Mouse (Mus musculus) stomach, embryonic 16.5 days (tissue): ENCODE measurements around the gene RPS10-NUDT3. TPM values are rescaled to one million over a fixed set of nuclear protein-coding genes. Genes with fewer than 3 reads are reported as not detected.

Experiments
- ATAC-seq: fragments of 200-750 bp; cut with Nextera tagmentation; 2 replicates; pipeline ENCODE4 v1.8.0; 2017; ENCODE audit warnings: moderate number of reproducible peaks, moderate TSS enrichment; ENCODE audit not compliant: insufficient read depth, low FRiP score
- H3K27ac ChIP-seq: fragments of 300-500 bp; sonication (generic); 2 replicates; pipeline ENCODE4 v1.5.1; 2014; ENCODE audit warnings: low read length
- H3K27me3 ChIP-seq: fragments of 300-500 bp; sonication (generic); 2 replicates; pipeline ENCODE4 v1.6.1; 2014; ENCODE audit warnings: low read length, control low read depth, mixed read lengths; ENCODE audit not compliant: control insufficient read depth, insufficient read depth
- H3K36me3 ChIP-seq: fragments of 300-500 bp; sonication (generic); 2 replicates; pipeline ENCODE4 v1.6.1; 2014; ENCODE audit warnings: low read length; ENCODE audit not compliant: control insufficient read depth, insufficient read depth
- H3K4me1 ChIP-seq: fragments of 300-500 bp; sonication (generic); 2 replicates; pipeline ENCODE4 v1.6.1; 2014; ENCODE audit warnings: low read length, control low read depth, mixed read lengths; ENCODE audit not compliant: control insufficient read depth, insufficient read depth
- H3K4me2 ChIP-seq: fragments of 300-500 bp; sonication (generic); 2 replicates; pipeline ENCODE4 v1.6.1; 2014; ENCODE audit warnings: low read depth, low read length, mixed read lengths
- H3K4me3 ChIP-seq: fragments of 300-500 bp; sonication (generic); replicated peaks from 2 replicates; pipeline ENCODE4 v1.5.1; 2014; ENCODE audit warnings: mild to moderate bottlenecking, low read length
- H3K9ac ChIP-seq: fragments of 300-500 bp; sonication (generic); 2 replicates; pipeline ENCODE4 v1.6.1; 2014; ENCODE audit warnings: low read length
- H3K9me3 ChIP-seq: fragments of 300-500 bp; sonication (generic); replicated peaks from 2 replicates; pipeline ENCODE4 v1.6.1; 2016; ENCODE audit warnings: low read length, control low read depth; ENCODE audit not compliant: control insufficient read depth
- WGBS: fragments of 180-500 bp; shearing (Covaris S2); extraction: QIAGEN DNeasy Blood & Tissue Kit; methylation state at CpG from one replicate; pipeline ENCODE4 v1.1.7; 2014; 5-methylcytosine and 5-hydroxymethylcytosine counted together
- polyA plus RNA-seq: library from polyadenylated mRNA; unstranded; fragments of >200 nt; fragmentation: Nextera tagmentation; extraction: Ambion mirVana; gene quantifications from 2 replicates; pipeline ENCODE4 v1.2.1, GENCODE M21; 2015

The RPS10-NUDT3 gene
- polyA plus RNA-seq, 1 experiment from 2014 or later: not detected

DNA sequence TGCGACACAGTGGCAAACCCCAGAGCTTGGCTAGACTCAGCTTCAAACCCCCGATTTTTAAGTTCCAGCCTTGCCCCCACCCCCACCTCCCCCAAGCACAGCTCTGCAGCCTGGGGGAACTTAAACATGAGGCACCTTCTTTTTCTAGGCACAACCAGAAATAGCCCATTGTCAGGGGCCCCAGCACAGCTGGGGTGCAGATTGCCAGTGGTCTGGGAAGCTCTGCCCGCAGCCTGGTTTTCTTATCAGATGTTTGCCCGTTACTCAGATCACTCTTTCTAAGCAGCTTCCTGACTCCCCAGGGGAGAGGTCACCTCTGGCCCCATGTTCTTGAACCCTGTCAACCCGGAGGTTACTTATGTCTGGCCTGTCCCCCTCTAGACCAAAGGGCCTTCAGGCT lies 21.4 kb upstream of the RPS10-NUDT3 start:
- Histone ChIP-seq H3K4me3 (no peak overlapping the region), H3K9me3 (no peaks in the 10 kb centered on the region), H3K4me1 (peaks cover 8% of the 10 kb centered on the region), H3K4me2 (no peak overlapping the region), H3K27ac (no peak overlapping the region), H3K9ac (no peak overlapping the region), H3K27me3 (peaks cover 27% of the 10 kb centered on the region), H3K36me3 (no peaks in the 10 kb centered on the region)
- no peak for ATAC-seq
- WGBS: 20% methylated on average over 5 of the region's 5 CpGs

DNA sequence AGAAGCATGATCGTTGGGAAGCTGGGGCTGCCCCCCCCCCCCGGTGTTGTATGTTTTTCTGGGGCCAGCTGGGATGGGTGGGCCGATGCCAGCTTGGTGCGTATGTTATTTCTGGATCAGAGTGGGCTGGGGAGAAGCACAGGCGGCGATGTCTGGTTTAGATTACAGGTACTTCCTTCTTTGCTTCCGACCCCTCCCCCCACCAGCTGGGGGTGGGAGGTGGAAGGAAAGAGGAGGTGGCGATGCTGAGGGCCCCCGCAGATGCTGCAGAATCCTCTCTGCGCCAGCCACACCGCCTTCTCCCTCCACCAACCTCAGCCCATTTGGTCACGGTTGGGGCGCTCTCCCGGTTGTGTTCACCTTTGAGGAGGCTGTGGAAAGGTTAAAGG lies 21.0 kb upstream of the RPS10-NUDT3 start:
- 6% methylated on average over 14 of the region's 14 CpGs for WGBS
- Histone ChIP-seq H3K27me3 (peaks cover 27% of the 10 kb centered on the region), H3K4me1 (peaks cover 8% of the 10 kb centered on the region), H3K9ac (no peak overlapping the region), H3K9me3 (no peaks in the 10 kb centered on the region), H3K27ac (no peak overlapping the region), H3K4me2 (peak overlapping the region; percentile 81), H3K36me3 (no peaks in the 10 kb centered on the region), H3K4me3 (peak overlapping the region; percentile 49)
- no peak for ATAC-seq

DNA sequence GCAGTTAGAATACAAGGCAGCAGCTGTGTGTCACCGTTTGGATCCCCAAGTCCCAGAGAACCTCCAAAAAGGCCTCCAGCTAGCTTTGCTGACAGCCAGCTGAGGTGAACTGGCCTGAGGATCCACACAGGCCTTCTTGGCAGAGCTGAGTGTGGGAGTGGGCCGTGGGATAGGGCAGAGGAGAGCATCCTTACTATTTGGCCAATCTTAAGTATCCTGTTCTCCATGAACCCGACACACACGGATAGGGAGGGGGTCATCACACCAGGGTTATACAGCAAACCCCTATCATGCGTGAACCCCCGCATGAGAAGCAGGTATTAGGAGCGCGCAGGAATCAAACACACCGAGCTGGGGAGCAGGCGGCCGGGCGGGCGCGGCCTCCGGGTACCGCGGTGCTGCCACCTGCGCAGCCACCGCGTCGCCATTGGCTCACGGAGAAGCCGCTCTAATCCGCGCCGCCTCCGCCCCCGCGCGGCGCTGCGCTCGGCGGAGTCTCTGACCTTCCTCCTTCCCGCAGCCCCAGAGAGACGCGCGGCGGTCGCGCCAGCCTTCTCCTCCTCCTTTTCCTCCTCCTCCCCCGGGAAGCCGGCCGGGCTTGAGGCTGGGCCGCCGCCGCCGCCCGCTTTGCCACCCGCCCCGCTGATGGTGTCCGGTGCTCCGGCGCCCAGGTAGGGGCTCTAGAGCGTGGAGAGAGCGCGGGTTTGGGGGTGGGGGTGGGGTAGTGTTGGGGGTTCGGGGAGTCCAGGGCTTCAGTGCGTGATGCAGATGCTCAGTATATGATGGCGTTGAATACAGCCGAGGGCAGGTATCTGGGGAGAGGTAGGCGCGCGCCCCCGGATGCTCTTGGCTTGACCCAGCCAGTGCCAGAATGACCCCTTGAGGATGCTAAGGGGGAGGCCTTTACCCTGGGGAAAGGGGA lies 20.3 kb upstream of the RPS10-NUDT3 start, which contains the start of gene Pacsin1:
Gene Pacsin1 (plus strand): TSS at position 421 of the 922 bp plus-strand sequence.
- peak within 1 kb of the TSS; percentile 81 for H3K4me2 ChIP-seq
- 3% methylated on average over 63 of the region's 65 CpGs for WGBS
- H3K36me3 ChIP-seq: no peaks in the 10 kb centered on the region
- peak; percentile 52; the same call in 1 of the 2 replicates for ATAC-seq
- H3K4me3 ChIP-seq: peak within 1 kb of the TSS; percentile 49
- peaks cover 8% of the 10 kb centered on the region for H3K4me1 ChIP-seq
- H3K27me3 ChIP-seq: peaks cover 27% of the 10 kb centered on the region
- no peak within 1 kb of the TSS for H3K27ac ChIP-seq
- H3K9ac ChIP-seq: peak within 1 kb of the TSS; percentile 57
- H3K9me3 ChIP-seq: no peaks in the 10 kb centered on the region

DNA sequence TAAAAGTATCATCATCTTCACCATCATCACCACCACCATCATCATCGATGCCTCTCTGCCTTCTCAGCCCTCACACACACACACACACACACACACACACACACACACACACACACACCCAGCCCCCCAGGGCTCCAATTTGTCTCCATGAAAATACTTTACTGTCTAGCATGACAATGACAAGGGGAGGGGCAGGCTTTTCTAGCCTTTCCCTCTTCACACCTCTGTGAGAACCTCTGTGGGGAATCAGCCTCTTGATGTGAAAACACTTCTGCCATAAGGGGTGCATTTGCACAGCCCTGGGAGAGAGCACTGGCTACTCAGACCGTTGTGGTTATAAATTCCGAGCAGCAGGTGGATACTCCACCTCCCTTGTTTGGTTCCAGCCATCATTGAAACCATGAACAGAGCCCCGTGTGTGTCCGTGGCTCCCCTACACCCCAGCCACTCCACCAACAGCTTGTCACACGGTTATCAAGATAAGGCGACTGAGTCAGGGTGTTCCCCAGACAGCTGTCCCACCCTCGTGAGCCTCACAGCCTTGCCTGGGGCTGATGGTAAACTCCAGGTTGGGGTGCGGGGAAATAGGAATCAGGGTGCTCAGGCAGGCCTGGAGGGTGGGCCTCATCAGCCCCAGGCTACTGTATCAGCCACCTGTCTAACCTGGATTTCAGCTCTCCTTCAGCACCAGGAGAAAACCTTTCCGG lies 18.4 kb upstream of the RPS10-NUDT3 start:
- Histone ChIP-seq H3K27me3 (peaks cover 27% of the 10 kb centered on the region), H3K36me3 (no peaks in the 10 kb centered on the region), H3K27ac (no peak overlapping the region), H3K9ac (no peak overlapping the region), H3K4me3 (no peak overlapping the region), H3K9me3 (no peaks in the 10 kb centered on the region), H3K4me2 (no peak overlapping the region), H3K4me1 (peaks cover 8% of the 10 kb centered on the region)
- no peak for ATAC-seq
- 54% methylated on average over 10 of the region's 10 CpGs for WGBS

DNA sequence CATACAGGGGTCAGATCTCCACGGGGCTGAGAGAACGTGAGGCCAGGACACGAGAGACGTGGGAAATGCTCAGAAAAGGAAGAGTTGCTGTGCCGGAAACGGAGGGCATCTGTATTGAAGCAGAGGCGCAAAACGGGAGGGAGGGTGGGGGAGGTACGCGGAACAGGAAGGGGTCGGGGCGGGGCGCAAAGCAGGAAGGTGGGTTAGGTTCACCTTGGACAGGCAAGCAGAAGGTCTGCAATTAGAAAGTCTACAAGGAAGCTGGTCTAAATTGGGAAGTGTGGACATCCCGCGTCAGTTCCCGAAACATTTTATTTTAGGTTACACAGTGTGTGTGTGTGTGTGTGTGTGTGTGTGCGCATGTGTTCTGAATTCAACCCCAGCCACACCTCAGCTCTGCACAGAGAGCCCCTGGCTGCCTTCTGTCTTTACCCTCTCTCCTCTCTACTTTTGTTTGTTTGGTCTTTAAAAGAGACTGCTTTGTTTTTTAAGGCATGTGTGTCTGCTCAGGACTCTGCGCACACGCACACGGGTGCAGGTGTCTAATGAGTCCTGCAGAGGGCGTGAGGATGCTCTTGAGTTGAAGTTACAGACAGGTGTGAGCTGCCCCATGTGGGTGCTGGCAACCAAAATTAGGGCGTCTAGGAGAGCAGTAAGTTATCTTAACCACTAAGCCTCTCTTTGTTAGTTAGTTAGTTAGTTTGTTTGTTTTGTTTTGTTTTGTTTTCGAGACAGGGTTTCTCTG lies 17.2 kb upstream of the RPS10-NUDT3 start:
- Histone ChIP-seq H3K4me1 (peaks cover 8% of the 10 kb centered on the region), H3K27ac (no peak overlapping the region), H3K36me3 (no peaks in the 10 kb centered on the region), H3K4me2 (no peak overlapping the region), H3K4me3 (no peak overlapping the region), H3K9me3 (no peaks in the 10 kb centered on the region), H3K9ac (no peak overlapping the region), H3K27me3 (peaks cover 27% of the 10 kb centered on the region)
- ATAC-seq: no peak
- whole genome bisulfite sequencing: 79% methylated on average over 23 of the region's 23 CpGs

DNA sequence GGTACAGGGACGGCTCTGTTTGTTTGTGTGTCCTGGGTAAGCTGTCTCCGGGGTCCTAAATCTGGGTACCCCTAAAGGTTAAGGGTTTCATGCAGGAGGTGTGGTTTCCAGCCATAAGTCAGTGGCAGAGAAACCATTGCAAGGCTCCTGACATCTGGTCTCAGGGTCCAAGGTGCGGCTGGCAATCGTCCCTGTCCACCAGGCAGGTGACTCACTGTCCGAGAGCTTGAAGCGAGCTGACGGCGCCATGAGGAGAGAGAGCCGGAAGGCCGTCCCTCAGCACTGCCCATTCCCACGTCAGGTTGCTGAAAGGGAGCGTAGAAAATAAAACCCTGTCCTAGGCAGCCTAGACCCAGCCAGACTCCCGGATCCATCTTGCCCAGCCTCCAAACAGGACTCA lies 15.6 kb upstream of the RPS10-NUDT3 start:
- Histone ChIP-seq H3K36me3 (no peaks in the 10 kb centered on the region), H3K27ac (no peak overlapping the region), H3K4me2 (no peak overlapping the region), H3K9me3 (no peaks in the 10 kb centered on the region), H3K4me1 (peaks cover 3% of the 10 kb centered on the region), H3K27me3 (peaks cover 14% of the 10 kb centered on the region), H3K4me3 (no peak overlapping the region), H3K9ac (no peak overlapping the region)
- ATAC-seq: no peak
- 72% methylated on average over 13 of the region's 13 CpGs for WGBS

DNA sequence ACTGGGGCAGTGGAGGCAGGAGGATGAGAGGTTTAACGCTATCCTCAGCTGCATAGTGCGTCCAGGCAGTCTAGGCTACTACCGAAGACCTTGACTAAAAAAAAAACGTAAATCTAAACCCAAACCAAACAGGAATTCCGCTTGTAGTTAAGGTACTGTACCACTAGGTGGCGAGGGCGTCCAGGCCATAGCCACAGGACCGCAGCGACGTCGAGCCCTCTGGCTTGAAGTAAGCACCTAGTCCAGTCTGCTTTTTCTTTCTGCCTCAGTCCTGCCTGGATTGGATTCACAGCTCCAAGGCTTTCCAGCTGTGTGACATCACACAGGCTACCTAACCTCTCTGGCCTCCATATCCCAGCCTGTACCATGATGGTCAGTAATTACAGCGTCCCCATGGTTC lies 15.1 kb upstream of the RPS10-NUDT3 start:
- Histone ChIP-seq H3K9me3 (no peaks in the 10 kb centered on the region), H3K27ac (no peak overlapping the region), H3K4me3 (no peak overlapping the region), H3K27me3 (peaks cover 10% of the 10 kb centered on the region), H3K9ac (no peak overlapping the region), H3K36me3 (no peaks in the 10 kb centered on the region), H3K4me1 (no peaks in the 10 kb centered on the region), H3K4me2 (no peak overlapping the region)
- 8% methylated on average over 12 of the region's 12 CpGs for WGBS
- no peak for ATAC-seq

DNA sequence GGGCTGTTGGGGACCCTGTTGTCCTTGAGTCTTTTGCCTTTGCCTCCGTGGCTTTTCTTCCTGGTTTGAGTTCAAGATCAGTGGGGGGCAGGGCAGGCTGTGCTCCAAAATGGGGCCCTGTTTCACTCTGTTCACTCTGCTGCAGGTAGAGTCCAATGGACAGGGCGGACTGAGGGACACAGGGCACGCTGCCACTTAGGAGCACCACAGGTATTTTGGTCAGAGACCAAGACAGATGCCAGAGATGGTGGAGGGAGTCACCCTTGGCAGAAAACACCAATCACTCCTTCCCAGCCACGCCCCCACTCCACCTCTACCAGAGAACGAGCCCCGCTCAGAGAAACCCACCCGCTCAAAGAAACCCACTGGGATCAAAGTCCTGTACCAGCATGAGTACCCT lies 10.8 kb upstream of the RPS10-NUDT3 start:
- H3K9me3 ChIP-seq: no peaks in the 10 kb centered on the region
- 0 out of 2 replicates have a peak, but pooled peaks cover 3% of the 10 kb centered on the region for H3K4me1 ChIP-seq
- H3K4me3 ChIP-seq: no peak overlapping the region
- H3K4me2 ChIP-seq: no peak overlapping the region
- no peaks in the 10 kb centered on the region for H3K27me3 ChIP-seq
- WGBS: 45% methylated on average over 7 of the region's 7 CpGs
- no peak overlapping the region for H3K9ac ChIP-seq
- no peak overlapping the region for H3K27ac ChIP-seq
- H3K36me3 ChIP-seq: no peaks in the 10 kb centered on the region
- ATAC-seq: no peak
